Mouse (Mus musculus): ENCODE data around the gene Rpl3l.

DNA sequence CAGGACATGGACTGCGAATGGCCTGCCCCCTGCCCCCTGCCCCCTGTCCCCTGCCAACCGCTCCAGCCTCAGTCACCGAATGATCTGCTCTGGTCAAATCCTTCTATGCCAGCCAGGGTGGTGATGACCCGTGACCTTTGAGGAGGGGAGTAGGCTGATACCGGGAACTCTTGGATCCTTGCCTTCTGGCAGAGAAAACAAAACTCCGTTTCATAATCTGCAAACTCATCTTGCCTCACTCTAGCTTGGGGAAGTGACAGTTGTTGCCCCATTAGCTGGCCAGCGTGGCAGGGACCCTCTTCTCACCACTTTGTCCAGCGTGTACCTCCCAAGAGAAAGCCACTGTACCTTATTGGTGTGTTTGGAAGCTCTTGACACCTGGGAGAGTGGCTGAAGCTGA lies 14.7 kb downstream of the Rpl3l start:
- TF ChIP-seq CTCF (IDR thresholded peaks at IDR 0.05; ENCODE audit: insufficient read depth, low read depth, low read length) (no peak), POLR2A (IDR thresholded peaks at IDR 0.05; ENCODE audit: insufficient read depth, low read depth, low read length) (no peak)
